Mouse (Mus musculus) lung, postnatal 14 days (tissue): Measurements from ENCODE around the gene Cfap54.
A peak's percentile ranks its signal among the peaks of the same experiment; 100 is the strongest.

Source experiments
- DNase-seq: peaks from one replicate; pipeline ENCODE4 v3.0.0; 2021

Gene Cfap54

DNA sequence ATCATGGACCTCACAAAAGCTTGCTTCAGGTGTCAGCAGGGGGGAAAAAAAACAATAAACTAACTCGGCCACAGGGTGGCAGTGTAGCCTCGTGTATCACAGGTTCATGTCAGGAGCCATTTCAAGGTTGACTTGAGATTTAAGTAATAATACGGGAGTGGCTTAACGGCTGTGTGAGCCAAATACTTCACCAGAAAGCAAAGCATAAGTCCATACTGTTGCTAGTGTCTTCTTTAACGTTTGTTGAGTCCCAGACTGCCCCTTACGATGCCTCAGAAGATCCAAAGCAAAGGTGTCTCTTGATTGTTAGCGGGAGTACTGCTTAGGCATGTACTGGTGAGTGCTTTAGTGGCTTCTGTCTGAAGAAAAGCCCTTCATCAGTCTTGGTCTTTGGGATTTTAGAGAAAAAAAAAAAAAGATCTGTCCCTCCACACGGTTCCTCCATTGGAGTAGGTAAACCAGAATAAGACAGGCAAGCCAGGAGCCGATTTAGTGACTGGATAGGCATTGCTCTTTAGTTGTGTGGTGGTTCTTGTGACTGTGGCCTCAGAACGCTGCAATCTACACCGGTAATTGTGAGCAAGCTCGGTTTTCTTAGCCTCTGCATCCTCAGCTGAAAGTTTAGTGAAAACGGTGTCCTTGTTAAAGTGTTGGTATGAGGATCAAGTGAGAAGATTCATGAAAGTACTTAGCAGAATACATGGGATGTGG is 30.2 kb downstream of the Cfap54 start:
- DNase-seq: peak; percentile 85

DNA sequence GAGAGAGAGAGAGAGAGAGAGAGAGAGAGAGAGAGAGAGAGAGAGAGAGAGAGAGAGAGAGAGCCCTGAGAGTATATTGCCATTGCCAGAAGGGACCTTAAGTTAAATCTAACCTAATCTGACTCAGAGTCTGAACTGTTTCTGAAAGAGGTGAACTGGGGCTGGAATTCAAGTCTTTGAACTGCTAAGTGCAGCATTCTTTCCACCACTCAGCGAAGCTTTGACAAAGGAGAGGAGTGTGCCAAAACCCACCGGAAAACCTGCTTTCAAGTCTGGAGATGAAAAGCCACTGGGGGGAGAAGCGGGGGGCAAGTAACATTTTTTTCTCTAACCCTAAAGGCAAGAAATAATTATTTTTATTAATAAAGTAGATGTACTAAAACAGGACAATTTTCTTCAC is 30.8 kb downstream of the Cfap54 start:
- DNase-seq: no peak

DNA sequence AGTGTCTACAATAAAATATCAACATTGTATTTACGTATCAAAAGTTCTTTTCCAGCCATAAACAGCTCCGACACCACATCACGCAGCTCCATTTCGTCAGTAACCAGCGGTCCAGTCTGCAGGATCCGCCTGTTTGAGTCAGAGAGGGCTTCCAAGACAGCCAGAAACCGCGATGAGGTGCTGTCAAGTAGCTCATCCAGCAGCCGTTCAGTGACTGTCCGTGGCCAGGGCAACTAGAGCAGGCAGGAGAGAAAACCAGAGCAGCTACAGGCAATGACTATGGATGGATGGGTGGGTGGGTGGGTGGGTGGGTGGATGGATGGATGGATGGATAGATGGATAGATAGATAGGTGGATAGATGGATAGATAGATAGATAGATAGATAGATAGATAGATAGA is 38.2 kb downstream of the Cfap54 start:
- no peak for DNase-seq

DNA sequence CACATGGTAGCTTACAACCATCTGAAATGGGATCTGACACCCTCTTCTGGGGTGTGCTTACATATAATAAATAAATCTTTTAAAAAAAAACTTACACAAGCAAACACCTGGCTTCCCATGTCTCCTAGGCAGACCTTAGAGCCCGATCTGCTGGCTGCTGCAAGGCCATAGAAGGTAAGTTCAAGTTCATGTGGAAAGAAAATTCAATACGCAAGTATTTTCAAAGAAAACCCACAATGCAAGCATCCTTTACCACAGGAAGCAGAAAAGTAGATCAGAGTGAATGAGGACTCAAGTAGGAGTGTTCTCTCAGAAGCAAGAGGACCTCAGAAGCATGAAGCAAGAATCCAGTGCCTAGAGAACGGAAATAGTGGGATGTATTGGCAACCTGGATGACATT is 39.6 kb downstream of the Cfap54 start:
- DNase-seq: no peak

DNA sequence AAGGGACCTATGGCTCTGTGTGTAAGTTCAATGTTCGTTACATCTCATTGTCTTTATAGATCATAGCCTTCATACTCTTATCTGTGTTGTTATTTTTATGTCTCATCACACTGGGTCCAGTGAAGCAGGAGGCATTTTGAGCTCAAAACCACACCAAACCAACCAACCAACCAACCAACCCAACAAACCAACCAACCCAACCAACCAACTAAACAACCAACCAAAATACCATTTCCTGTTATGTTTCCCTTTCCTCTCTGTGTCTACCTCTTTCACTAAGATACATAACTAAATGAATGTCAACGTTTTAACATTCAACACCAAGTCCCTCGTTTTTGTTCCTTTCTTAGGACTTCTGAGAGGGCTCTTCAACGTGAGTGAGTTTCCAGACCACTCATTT is 40.0 kb downstream of the Cfap54 start:
- no peak for DNase-seq

DNA sequence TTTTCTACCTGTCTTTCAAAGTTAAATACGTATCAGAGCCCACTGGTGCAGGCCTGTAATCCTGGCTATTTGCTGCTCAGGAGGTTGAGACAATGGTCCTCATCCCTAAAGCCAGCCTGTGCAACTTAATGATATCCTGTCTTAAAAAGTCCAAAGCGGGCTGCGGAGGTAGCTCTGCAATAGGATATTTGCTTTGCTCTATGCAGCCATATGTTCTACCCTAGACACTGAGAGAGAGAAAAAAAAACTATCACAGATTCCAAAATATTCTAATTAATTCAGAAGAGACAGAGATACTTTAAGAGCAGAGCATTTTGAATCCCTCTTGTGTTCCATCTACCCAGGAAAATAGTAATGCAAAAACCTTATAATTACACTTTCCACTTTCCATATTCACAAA is 44.9 kb downstream of the Cfap54 start:
- DNase-seq: no peak

DNA sequence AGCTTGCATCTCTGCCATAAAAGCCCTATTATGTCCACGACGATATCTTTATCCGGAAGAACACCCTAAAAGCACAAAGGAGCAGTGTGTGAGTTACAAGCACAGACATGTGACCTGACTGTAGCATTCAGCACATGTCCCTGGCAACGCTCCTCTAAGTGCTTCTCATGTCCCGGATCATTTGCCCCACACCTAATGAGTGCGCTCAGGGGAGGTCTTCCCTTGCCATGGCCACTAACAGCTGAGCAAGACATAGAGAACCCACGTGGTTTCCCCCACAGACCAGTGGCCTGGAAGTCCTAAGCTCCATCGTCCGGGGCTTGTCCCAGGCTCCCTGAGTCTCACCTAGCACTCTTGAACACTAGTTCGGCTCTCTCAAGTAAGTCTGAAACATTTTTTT is 45.9 kb downstream of the Cfap54 start:
- DNase-seq: no peak

DNA sequence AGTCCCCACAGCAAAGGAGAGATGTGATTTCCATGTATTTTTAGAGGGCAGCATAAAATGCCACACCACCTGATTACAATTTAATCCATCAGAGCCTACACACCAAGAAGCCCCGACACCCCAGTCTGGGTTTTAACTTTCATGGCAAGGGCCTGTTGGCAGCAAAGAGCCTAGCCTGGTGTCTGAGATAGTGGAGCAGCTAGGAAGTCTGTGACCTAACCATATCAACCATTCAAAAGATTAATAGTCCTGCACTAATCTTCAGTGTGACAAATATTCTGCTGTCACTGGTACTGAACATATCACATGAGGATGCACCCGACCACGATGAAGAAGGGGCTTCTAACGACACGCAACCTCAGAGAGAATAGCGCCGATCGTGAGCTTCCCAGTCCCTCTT is 58.1 kb downstream of the Cfap54 start:
- DNase-seq: no peak

DNA sequence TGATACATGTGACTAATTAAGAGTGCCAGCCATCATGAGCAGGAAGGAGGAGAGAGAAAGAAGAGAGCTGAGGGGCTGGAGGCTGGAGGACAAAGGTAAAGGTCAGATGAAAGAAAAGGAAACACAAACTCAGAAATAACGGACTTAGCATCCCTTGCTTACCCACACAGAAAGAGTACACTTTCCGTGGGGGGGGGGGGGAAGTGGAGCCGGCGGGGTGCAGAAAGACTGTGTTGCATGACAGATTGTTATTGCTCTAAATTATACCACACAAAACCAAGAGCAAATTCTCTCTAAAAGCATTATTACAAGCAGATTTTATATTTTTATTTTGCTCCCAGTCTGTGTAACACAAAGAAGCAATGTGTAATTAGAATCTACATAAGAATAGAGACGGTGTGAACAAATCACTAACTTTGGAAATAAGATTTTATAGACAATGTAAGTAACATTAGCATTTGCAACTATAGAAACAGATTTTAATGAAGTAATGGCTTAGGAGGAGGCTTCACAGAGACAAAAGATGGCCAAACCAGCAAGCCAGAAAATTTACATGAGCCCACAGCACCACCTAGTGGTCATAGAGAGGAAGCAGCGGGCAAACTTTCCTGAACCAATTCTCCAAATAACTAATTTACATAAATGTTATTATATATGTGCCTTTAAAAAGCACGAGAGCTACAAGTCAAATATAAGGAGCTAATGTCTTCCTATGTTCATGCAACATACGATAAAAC is 67.2 kb downstream of the Cfap54 start:
- DNase-seq: peak; percentile 60

DNA sequence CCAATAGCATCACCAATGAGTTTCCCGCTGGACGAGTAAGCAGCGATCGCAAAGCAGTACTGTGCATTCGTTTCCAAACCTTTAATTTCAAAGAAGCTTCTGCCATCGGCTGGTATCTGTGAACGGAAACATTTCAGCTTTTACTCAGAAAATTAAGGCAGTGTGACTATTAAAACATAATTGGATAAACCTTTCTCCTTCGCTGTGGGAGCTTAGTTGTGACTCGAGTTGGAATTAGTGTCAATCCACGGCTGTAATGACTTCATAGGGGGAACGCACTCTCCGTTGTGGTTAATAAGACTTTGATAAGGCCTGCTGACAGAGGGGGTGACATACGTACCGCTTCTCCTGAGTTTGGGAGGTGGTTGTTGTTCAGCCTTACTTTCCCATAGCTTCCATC is 70.3 kb downstream of the Cfap54 start:
- DNase-seq: no peak

DNA sequence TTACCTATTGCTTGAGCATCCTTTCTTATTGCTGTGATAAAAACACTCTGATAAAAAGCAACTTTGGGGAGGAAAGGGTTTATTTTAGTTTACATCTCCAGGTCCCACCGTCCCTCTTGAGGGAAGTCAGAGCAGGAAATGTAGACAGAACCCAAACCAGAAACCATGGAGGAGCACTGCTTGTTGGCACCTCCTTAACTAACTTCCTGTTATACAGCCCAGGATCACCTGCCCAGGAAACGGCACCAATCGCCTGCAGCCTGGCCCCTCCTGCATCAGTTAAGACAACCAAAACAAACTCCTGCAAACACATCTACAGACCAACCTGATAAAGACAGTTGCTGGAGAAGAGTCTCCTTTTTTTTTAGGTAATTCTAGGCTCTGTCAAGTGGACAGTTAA is 74.4 kb downstream of the Cfap54 start:
- DNase-seq: no peak

DNA sequence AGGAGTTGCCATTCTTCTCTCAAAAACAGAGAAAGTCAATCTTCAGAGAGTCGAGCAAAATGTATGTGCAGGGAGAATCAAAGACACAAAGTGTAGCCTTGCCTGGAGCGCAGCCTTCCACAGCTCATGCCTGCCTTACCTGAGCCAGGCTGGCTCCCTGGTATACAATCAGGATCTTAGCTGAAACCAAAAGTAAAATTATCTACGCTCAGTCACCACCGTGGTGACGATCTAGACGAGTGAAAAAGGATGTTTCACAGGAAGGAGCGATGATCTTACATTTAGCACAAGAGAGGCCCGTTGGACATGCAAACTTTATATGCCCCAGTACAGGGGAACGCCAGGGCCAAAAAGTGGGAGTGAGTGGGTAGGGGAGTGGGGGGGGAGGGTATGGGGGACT is 75.0 kb downstream of the Cfap54 start:
- DNase-seq: no peak

DNA sequence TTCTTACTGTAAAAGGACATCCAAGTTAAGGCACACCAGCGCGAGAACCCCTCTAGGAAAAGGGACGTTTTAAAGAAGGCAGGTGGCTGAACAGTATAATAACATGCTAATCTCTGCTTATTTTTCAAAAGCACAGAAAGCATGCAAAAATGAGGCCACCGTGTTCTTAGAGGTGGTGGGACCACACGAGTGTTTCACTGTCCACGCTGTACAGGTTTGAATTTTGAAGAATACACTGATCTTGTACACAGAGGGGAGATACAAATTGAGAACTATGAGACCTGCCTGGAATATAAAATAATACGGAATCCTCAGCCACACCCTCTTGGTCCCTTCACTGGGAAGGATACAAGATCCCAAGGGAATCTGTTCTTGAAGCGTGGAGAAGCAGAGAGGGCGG is 82.9 kb downstream of the Cfap54 start:
- DNase-seq: no peak

DNA sequence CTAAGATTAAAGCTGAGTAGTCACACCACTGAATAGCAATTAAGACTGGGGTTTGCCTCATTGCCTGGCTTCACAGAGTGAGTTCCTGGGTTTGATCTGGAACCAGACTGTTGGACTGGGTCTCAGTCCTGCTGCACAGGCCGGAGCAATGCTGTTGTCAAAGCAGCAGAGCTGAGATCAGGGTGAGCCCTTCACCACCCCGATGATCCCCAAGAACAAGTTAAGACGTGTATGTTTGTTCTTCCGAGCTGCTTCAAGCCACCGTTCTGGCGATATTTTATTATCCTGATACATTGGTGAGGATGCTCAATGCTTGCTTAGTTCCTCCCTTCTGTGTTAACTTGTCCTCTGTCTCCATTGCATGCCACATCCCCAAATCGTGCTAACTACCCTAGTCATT is 86.2 kb downstream of the Cfap54 start:
- no peak for DNase-seq

DNA sequence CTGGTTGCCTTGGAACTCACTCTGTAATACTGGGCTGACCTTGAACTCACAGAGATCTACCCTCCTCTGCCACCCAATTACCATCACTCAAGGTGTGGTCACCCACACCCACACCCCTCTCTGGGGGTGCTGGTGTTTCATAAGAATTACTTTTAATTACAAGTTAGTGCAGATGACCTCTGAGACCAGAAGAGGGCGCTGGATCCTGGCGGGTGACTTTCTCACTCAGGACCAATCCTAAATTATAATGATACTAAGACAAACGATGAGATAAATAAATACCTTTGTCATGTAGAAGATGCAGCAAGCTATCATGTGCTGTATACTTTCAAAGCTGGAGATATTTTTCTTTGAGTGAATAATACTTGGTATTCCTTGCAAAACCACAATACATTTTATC is 87.1 kb downstream of the Cfap54 start:
- DNase-seq: no peak

DNA sequence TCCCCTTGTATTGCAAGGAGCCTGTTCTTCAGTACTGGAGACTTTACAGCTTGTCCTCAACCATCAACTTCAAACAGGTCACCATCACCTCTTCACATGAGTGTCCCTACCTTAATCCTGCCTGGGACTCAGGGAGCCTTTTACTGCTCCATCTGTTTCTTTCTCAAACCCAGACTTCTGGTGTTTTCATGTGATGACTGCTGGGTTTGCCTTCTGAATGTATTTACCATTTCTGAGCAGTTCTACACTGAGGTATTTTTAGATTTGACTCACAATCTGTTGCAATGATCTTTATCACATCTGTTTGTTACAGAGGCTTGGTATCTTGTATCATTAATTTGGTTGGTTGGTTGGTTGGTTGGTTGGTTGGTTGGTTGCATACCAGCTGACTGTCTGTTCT is 88.9 kb downstream of the Cfap54 start:
- DNase-seq: no peak

DNA sequence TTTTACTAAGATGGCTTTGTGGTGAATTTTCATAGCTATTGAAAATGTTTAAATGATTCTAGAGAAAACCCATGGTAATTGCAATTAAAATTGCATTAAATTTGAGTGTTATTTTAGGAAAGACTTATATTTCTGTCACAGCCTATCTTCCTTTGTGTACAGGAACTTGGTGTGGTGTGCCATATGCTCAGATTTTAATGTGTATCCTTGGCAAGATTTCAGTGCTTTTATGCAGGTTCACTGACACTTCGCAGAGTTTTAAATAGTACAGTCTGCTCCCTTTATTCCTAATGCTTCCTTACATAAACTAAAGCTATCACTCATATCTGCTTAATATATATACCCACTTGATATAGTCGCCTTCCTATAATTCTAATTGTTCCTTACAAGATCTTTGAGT is 90.8 kb downstream of the Cfap54 start:
- DNase-seq: no peak

DNA sequence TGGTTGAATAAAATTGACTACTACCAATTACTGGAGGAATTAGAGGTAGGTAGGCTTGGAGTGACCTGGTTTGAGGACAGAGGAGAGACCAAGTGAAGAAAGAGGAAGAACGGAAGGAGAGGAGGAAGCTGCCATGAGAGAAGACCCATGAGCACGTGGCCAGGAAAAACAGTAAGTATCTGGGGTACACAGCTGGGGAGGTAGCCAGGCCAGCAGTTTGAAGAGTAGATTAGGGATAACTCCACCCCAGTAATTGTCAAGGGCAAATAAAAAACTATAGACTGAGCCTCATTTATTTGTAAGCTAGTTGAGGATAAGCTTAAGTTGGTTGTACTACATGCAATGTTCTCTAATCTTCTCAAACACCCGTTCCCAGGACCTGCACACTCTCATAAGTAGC is 116.3 kb downstream of the Cfap54 start:
- DNase-seq: no peak

DNA sequence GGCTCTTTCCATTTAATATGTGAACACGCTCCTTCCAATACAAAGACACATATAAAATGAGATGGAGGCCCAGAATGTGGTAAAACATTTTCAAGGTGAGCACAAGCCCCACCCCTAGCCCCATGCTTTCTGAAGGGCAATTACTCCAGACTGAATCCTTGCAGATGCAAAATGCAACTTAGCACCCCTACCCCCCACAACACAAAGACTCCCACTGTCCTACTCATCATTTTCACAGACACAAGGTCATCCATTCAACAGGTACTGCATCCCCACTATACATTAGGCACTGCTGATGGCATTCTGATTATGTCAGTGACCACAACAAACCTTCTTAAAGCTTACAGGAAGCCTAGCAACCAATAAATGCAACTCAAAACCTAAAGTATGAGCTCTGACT is 131.4 kb downstream of the Cfap54 start:
- no peak for DNase-seq

DNA sequence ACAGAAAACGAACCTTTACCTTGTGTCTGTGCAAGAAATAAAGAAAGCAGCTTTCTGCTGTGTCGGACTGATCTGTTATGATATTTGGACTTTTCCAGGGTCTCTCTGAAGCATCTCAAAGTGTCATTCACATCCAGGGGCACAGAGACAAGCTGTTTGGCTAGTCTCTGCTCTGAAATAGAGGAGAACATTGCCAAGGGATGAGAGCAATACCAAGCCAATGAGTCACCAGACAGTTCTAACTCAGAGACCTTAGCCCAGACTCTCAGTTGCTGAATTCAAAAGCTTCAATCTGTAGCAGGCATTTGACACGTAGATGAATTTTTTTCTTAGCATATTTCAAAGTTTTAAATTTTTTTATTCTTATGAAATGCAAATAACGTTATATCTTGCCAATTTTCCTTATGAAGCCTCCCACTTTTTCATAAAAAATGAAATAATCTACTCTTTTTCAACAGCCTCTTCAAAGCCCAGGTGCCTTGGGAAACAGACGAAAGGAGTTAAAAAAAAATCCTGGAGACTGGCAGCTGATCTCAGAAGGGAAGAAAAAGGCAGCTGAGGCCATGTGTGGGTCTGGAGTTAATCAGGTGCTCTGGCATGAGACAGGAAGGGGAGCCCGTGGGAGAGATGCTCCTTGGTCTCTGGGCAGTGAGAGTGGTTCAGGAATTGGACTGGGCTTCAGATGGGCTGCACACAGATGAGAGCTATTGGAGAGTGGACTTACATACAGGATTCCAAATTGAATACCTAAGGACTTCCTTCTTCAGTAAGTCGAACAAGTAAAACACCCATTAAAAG is 138.4 kb downstream of the Cfap54 start:
- DNase-seq: no peak

DNA sequence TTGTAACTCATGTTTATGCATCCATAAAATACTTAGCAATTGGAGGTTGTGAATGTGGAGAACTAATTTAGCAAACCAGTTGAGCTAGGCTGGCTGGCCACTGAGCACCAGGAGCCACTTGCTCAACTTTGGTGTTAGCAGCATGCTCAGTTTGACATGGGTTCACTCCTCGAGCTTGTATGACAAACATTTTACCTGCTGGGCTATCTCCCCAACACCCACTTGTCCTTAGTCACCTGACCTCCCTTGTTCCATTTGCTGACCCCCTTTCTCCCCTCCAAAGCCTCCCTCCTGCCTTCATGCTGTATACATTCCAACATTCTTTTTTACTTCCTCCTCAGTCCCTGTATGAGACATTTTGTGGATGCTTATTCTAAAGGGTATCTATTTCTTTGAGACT is 139.8 kb downstream of the Cfap54 start:
- no peak for DNase-seq

DNA sequence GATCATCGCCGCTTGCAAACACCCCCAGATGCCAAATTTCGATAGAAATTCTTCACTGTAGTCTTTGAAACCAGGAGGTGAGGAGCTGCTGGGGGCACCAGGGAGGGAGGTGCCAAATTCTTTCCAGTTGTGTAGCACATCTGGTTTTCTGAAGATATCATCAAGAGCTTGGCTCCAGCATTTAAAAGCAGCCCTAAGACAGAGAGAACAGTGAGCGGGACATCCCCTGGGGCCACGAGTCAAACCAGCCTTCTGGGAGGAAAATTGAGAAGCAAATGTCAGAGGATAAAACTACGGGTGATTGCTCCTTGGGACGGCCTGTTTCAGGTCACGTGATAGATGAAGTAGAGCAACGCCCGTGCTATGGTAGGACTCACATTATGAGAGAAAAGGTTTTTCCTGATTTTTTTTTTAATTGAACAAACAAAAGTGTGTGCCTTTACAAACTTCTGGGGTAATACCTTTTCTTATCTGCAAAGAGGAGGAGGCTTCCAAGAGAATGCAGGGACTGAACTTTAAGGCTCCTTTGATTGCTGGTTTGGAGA is 143.6 kb downstream of the Cfap54 start:
- no peak for DNase-seq

DNA sequence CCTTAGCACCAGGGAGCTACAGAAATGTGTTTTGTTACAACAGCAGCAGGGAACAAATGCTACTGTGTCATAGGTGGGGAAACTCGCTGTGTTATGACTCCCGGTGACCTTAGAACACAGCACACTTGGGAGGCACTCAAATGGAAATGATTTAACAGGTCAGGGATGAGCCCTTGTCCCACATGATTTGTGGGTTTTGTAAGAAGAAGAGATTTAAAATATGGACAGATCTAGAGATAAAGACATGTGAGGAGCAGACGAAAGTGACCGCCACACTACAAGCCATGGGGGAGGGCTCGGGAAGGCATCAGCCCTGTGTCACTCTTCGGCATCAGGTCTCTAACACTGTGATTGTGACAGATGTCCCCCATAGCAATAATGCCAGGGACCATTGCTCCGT is 144.3 kb downstream of the Cfap54 start:
- no peak for DNase-seq

DNA sequence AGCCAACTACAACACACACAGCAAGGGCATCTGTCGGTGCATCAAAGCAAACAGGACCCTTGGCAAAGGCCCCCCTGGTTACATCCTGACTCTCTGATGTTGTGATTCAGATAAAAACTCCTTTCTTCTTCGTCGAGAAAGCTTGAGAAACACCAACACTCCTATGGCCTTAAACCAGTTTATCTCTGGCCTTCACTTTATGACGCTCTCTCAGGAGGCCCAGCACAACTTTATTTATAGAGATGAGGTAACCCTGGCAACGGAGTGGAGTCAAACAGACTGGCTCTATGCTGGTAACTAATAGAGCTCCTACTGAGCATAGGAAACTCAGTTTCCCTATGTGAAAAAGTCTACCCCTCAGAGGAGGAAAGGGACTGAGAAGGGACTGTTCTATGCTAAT is 146.9 kb downstream of the Cfap54 start:
- DNase-seq: no peak
